Mouse (Mus musculus) left cerebral cortex, adult 2 months (tissue): ENCODE measurements at regions not wholly inside any gene's neighbourhood (a gene's known extent, or its start where the extent isn't known, plus 50 kb on each side); places are given as distances from the start of the nearest gene placed in this dataset.

ENCODE experiments used
- DNase-seq, 2 experiments: peaks; one replicate each; pipeline ENCODE4 v3.0.0; 2021 to 2022; ENCODE audit warnings: low spot score in 2 of 2, mixed read lengths in 1 of 2; ENCODE audit errors: extremely low spot score in 1 of 2
- H3K27ac ChIP-seq: fragments of 200-600 bp; 2 replicates; pipeline ENCODE4 v1.8.1; 2022
- H3K4me3 ChIP-seq: fragments of 200-600 bp; 2 replicates; pipeline ENCODE4 v1.8.1; 2022
- CTCF ChIP-seq: fragments of 200-600 bp; IDR thresholded peaks from 2 replicates; pipeline ENCODE4 v1.8.1; 2022; ENCODE audit warnings: antibody characterized with exemption, mild to moderate bottlenecking, moderate library complexity
- intact Hi-C: fragments of 180-260 bp; cut with DNase I; formaldehyde crosslinking; loops from one replicate; pipeline ENCODE4 v1.15.1; 2025

- DNase-seq: no peak
- no peak for TF ChIP-seq CTCF
- intact Hi-C loops: loop anchor here (1.0 kb wide), 1 partner anchor 25 kb away; no protein-coding TSS in a partner anchor
- Histone ChIP-seq H3K4me3 (no peak overlapping the region), H3K27ac (no peak overlapping the region)
Measured at GRCm38 (mm10) chr10:99456180-99456579, 193.1 kb downstream of the Dusp6 start.

DNA sequence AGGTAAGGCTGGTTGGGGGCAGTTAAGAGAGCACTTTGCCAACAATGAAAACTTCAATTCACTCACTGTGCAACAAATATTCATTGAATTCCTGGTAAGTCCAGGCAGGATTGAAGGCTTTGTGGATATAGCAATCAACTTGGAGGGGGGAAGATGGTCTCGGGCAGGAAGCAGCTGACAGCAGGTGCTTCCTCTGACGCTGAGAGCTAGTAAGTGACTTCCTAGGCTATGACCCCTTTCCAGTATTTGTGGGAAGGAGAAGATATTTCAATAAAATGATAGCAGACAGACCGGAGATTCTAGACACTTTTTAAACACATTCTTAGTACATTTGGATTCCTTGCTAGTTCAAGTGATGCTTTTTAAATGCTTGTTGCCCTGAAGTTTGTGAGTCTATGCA lies 195.0 kb downstream of the Dusp6 start:
- TF ChIP-seq CTCF: no peak
- Histone ChIP-seq H3K27ac (peak overlapping the region; percentile 47; the same call in 1 of the 2 replicates), H3K4me3 (no peak overlapping the region)
- intact Hi-C loops: no loop called here
- no peak for DNase-seq

DNA sequence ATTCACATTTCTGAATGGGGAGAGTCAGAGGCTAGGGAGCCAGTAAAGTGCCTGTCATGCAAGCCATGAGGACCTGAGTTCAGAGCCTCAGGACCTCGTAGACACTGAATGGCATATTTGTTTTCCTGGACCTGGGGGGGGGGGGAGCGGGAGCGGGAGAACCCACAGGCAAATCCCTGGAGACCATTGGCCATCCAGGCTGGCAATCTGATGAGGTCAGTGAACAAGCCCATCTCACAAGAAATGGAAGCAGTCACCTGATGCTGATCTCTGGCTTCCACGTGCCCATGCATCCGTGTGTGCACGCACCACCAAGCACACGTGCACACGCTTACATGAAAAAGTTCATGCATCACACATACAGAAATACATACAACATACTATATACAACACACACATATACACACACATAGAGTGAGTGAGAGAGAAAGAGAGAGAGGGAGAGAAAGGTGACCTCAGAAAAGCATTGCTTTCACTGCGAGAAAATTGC lies 196.2 kb downstream of the Dusp6 start:
- no peak for DNase-seq
- TF ChIP-seq CTCF: no peak
- peak overlapping the region; percentile 47; the same call in 1 of the 2 replicates for H3K27ac ChIP-seq
- intact Hi-C loops: no loop called here
- no peak overlapping the region for H3K4me3 ChIP-seq

GRCm38 (mm10) chr10:99459823-99460361 lies 196.9 kb downstream of the Dusp6 start:
- TF ChIP-seq CTCF: peak; percentile 66
- DNase-seq: no peak
- Histone ChIP-seq H3K4me3 (no peak overlapping the region), H3K27ac (no peak overlapping the region; the same call in 1 of the 2 replicates)
- intact Hi-C loops: loop anchor here (2.0 kb wide), 2 partner anchors 197 to 289 kb away; partner anchors contain the start of gene Dusp6

- intact Hi-C loops: loop anchor here (2.0 kb wide), 2 partner anchors 198 to 290 kb away; partner anchors contain the start of gene Dusp6
- no peak for DNase-seq
- Histone ChIP-seq H3K27ac (peak overlapping the region; percentile 63), H3K4me3 (peak overlapping the region; percentile 46)
- TF ChIP-seq CTCF: no peak
Measured at GRCm38 (mm10) chr10:99460847-99461445, 197.9 kb downstream of the Dusp6 start.

DNA sequence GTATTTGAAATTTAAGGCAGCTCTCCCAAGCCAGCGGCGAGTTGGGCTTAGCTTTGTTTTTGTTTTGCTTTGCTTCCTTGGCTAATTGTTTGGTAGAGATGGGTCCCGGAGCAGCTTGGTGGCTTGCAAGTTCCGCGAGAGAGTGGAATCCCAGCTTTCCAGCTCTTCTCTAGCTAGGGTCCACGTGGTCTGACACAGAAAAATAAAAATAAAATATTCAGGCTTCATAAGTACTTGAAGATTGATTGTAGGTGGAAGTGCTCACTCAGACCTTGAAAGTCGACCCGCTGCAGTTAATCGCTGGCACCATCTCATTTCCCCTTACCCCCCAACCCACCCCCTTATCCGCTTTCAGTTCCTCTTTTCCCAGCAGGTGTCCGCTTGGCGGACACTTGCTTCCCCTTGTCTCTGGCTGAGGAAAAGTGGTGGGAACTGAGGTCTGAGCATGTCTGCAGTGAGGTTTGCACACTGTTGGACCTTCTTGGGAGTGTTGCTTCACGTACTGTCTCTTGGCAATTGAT lies 198.5 kb downstream of the Dusp6 start:
- Histone ChIP-seq H3K4me3 (peak overlapping the region; percentile 46), H3K27ac (peak overlapping the region; percentile 63)
- TF ChIP-seq CTCF: no peak
- no peak for DNase-seq
- intact Hi-C loops: loop anchor here (2.0 kb wide), 2 partner anchors 199 to 291 kb away; partner anchors contain the start of gene Dusp6

- no peak for DNase-seq
- H3K4me3 ChIP-seq: no peak overlapping the region
- peak overlapping the region; percentile 54 for H3K27ac ChIP-seq
- no peak for TF ChIP-seq CTCF
- intact Hi-C loops: no loop called here
Measured at GRCm38 (mm10) chr10:99466695-99467094, 203.7 kb downstream of the Dusp6 start.

DNA sequence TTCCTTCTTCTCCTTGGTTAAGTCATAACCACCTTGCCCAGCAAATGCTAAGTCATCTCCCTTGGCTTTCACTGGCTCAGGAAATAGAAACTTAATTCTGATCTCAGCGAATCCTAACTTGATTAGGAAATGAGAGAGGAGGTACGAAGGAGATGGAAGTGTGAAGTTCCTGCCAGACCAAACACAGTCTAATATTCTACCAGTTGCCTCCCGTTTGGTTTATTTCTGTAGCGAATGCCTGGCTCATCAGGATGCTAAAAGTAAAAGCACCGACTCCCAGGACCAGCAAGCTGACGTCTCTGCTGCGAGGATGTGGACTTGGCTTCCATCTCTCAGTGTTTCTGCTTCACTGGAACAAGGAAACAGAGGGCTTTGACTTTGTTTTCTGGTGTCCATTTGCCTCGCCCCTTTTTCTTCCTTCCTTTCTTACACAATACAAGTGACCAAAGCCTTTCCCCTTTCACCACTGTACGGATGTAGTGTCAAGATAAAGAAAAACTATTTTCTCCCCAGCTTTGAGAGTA lies 204.3 kb downstream of the Dusp6 start:
- no peak for TF ChIP-seq CTCF
- DNase-seq: no peak
- intact Hi-C loops: no loop called here
- Histone ChIP-seq H3K27ac (peak overlapping the region; percentile 54), H3K4me3 (no peak overlapping the region)

DNA sequence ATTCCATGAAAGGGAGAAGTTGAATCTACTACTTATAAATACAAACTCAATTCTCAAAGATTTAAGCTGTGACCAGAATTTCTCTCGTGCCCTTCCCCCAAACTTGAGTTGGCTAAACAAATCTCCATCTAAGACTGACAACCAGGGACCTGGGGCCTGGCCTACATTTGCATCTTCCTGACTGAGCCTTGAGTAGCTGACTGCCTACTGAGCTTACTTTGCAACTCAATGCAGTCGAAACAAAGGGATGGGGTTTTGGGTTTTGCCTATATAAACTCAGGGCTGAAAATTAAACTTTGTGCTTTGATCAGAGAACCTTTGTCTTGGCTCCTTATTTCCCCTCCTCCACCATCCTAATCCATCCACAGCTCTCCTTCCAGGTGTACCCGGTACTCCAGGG lies 205.9 kb downstream of the Dusp6 start:
- Histone ChIP-seq H3K4me3 (no peak overlapping the region), H3K27ac (no peak overlapping the region)
- DNase-seq: no peak
- intact Hi-C loops: no loop called here
- no peak for TF ChIP-seq CTCF

GRCm38 (mm10) chr10:99471832-99472497 lies 208.9 kb downstream of the Dusp6 start:
- no peak overlapping the region for H3K27ac ChIP-seq
- no peak for TF ChIP-seq CTCF
- no peak overlapping the region for H3K4me3 ChIP-seq
- DNase-seq: no peak
- intact Hi-C loops: no loop called here

DNA sequence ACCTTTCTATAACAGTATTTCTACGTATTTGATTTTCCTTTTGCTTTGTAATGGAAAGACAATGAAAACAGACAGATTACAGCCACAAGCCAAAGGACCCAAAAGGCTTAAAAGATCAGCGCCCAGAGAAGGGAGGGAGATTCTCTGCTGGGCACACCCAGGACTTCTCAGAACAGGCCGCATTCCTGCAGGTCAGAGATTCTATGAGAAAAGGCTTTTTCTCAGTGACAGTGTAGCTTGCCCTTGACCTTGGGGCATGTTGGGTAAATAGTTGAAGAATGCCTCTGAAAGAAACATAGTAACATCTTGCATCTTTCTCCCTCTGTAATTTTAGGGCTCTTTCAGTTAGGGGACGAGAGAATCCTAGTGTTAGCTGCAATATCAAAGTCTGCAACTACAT lies 209.8 kb downstream of the Dusp6 start:
- Histone ChIP-seq H3K27ac (no peak overlapping the region), H3K4me3 (no peak overlapping the region)
- DNase-seq: no peak
- no peak for TF ChIP-seq CTCF
- intact Hi-C loops: no loop called here

GRCm38 (mm10) chr10:99473758-99474157 lies 210.7 kb downstream of the Dusp6 start:
- TF ChIP-seq CTCF: no peak
- no peak overlapping the region for H3K4me3 ChIP-seq
- no peak overlapping the region for H3K27ac ChIP-seq
- DNase-seq: no peak
- intact Hi-C loops: loop anchor here (2.0 kb wide), 1 partner anchor 151 kb away; no protein-coding TSS in a partner anchor
